Mouse (Mus musculus) kidney, embryonic 15.5 days (tissue): ENCODE measurements at regions not wholly inside any gene's neighbourhood (a gene's known extent, or its start where the extent isn't known, plus 50 kb on each side); places are given as distances from the start of the nearest gene placed in this dataset.

Experiments used
- ATAC-seq: fragments of 200-750 bp; cut with Nextera tagmentation; replicated peaks from 2 replicates; pipeline ENCODE4 v1.8.0; 2017; ENCODE audit warnings: moderate TSS enrichment; ENCODE audit not compliant: low FRiP score
- H3K27ac ChIP-seq: fragments of 300-500 bp; sonication (generic); 2 replicates; pipeline ENCODE4 v1.5.1; 2015; ENCODE audit warnings: mild to moderate bottlenecking, inconsistent platforms
- H3K27me3 ChIP-seq: fragments of 300-500 bp; sonication (generic); 2 replicates; pipeline ENCODE4 v1.6.1; 2015; ENCODE audit warnings: inconsistent platforms
- H3K36me3 ChIP-seq: fragments of 300-500 bp; sonication (generic); 2 replicates; pipeline ENCODE4 v1.6.1; 2015; ENCODE audit warnings: inconsistent platforms
- H3K4me1 ChIP-seq: fragments of 300-500 bp; sonication (generic); 2 replicates; pipeline ENCODE4 v1.6.1; 2015; ENCODE audit warnings: inconsistent platforms
- H3K4me2 ChIP-seq: fragments of 300-500 bp; sonication (generic); 2 replicates; pipeline ENCODE4 v1.6.1; 2015; ENCODE audit warnings: moderate library complexity, mild to moderate bottlenecking, inconsistent platforms
- H3K4me3 ChIP-seq: fragments of 300-500 bp; sonication (generic); replicated peaks from 2 replicates; pipeline ENCODE4 v1.5.1; 2015; ENCODE audit warnings: mild to moderate bottlenecking, inconsistent platforms
- H3K9ac ChIP-seq: fragments of 300-500 bp; sonication (generic); 2 replicates; pipeline ENCODE4 v1.6.1; 2015; ENCODE audit warnings: mild to moderate bottlenecking, inconsistent platforms
- H3K9me3 ChIP-seq: fragments of 300-500 bp; sonication (generic); replicated peaks from 2 replicates; pipeline ENCODE4 v1.6.1; 2016; ENCODE audit warnings: inconsistent platforms
- WGBS: fragments of 180-500 bp; shearing (Covaris S2); methylation state at CpG from one replicate; pipeline ENCODE4 v1.1.7; 2015; ENCODE audit warnings: mixed read lengths; 5-methylcytosine and 5-hydroxymethylcytosine counted together

DNA sequence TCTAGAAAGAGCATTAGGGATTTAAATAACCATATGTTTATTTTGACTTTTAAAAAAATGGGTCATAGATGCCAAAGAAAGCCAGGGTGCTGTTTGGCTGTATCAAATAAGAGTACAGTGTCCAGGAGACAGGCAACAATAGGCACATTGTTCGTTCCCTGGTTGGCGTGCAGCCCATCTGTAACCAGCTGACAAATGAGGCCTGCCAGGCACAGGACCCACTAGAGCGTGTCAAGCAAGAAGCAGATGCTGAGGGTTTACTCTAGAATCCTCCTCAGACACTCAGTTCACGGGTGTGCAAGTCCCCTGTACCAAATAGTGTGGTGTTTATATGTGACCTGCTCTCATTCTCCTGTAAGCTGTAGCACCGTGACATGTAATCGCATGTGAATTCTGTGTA, 86.2 kb upstream of the Nck2 start:
- Histone ChIP-seq H3K4me2 (no peak overlapping the region), H3K9me3 (no peaks in the 10 kb centered on the region), H3K4me3 (no peak overlapping the region), H3K27ac (peak overlapping the region; percentile 45; the same call in 1 of the 2 replicates), H3K9ac (no peak overlapping the region), H3K4me1 (peaks cover 37% of the 10 kb centered on the region), H3K27me3 (no peaks in the 10 kb centered on the region), H3K36me3 (no peaks in the 10 kb centered on the region)
- peak; percentile 70 for ATAC-seq
- 48% methylated on average over 6 of the region's 6 CpGs for WGBS

DNA sequence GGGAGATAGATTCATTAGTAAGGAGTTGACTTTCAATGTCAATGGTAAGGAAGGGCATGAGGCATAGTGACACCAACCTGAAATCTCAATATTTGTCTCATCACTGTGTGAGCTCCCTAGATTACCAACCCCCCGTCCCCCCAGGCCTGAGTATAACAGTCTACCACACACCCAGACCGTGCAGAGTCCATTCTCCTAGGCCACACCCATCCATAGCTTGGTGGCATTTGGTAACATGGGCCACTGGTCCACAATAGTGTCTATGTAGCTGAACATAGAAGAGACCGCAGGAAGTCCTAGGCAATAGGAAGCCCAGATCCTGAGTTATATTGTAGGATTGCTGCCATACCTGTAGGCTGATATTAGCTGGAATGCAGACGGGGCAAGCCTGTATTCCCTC, 84.7 kb upstream of the Nck2 start:
- no peaks in the 10 kb centered on the region for H3K27me3 ChIP-seq
- ATAC-seq = no peak
- no peaks in the 10 kb centered on the region for H3K36me3 ChIP-seq
- H3K27ac ChIP-seq = no peak overlapping the region
- no peak overlapping the region for H3K4me2 ChIP-seq
- WGBS = 89% methylated on average over 4 of the region's 4 CpGs
- H3K4me3 ChIP-seq = no peak overlapping the region
- H3K9me3 ChIP-seq = no peaks in the 10 kb centered on the region
- peaks cover 32% of the 10 kb centered on the region for H3K4me1 ChIP-seq
- H3K9ac ChIP-seq = no peak overlapping the region

DNA sequence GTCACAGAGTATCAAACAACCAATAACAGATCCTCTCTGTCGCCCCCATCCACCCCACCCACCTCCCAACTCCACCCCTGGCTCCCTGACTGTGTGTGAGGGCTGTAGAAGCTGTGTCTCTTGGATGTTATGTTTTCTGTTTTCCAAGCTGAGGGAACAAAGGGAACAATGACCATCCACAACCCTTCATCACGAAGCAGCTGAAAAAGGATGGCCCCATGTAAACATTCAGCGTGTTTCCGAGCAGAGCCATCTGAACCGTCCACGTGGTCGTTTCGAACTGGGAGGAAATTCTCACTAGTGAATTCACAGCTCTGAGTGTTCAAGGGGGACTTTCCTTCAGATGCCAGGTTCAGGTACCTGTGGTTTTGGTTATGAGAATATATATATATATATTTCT, 84.1 kb upstream of the Nck2 start:
- Histone ChIP-seq H3K4me1 (peaks cover 32% of the 10 kb centered on the region), H3K27me3 (no peaks in the 10 kb centered on the region), H3K9me3 (no peaks in the 10 kb centered on the region), H3K36me3 (no peaks in the 10 kb centered on the region), H3K27ac (0 out of 2 replicates have a peak overlapping the region, but pooled peaks have one; percentile 5), H3K4me2 (no peak overlapping the region; the same call in 1 of the 2 replicates), H3K4me3 (no peak overlapping the region), H3K9ac (no peak overlapping the region)
- WGBS = 42% methylated on average over 8 of the region's 8 CpGs
- ATAC-seq = no peak

DNA sequence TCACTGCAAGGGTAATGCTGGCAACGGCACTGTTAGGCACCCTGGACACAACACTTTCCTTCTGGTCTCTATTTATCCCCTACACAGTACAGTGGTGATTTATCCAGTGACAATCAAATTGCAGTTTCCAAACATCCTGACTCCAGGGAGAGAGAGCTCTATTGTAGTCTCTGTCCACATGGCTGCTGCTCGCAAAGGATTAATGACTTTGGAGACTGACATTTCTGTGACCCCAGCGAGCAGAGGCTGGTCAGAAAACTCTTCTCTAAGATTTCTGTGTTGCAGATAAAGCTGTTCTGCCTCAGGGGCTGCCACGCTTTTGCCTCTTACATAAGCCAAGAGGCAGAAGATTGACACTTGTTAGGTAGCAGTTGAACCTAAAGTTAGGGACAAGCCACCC, 83.6 kb upstream of the Nck2 start:
- peak; percentile 31 for ATAC-seq

DNA sequence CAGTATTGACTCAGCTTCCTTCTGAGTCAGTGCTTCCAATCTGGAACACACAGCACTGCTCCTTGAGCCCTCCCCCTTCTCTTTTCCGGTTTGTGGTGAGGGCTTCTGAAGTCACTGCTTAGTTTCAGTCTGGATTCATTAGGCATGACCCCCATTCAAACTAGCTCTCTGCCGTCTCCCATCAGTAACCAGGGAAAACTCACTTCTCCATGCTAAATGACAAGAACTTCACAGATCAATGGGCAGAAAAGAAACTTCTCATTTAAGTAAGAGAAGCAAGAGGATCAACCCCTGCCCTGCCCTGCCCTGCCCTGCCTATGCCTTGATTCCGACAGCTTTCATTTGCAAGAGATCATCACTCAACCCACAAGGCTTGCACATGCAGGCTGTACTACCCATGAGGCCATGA, 82.9 kb upstream of the Nck2 start:
- Histone ChIP-seq H3K27ac (peak overlapping the region; percentile 33), H3K9me3 (no peaks in the 10 kb centered on the region), H3K4me3 (no peak overlapping the region), H3K36me3 (no peaks in the 10 kb centered on the region), H3K4me1 (peaks cover 32% of the 10 kb centered on the region), H3K9ac (no peak overlapping the region), H3K27me3 (no peaks in the 10 kb centered on the region), H3K4me2 (no peak overlapping the region)
- WGBS = 8% methylated on average over 3 of the region's 3 CpGs
- peak; percentile 90 for ATAC-seq

More for the DNA sequence above, 83.6 kb upstream of the Nck2 start:
- H3K4me1 ChIP-seq = peaks cover 32% of the 10 kb centered on the region
- no peaks in the 10 kb centered on the region for H3K36me3 ChIP-seq
- no peaks in the 10 kb centered on the region for H3K9me3 ChIP-seq
- WGBS = 5% methylated on average over 4 of the region's 4 CpGs
- H3K4me2 ChIP-seq = no peak overlapping the region; the same call in 1 of the 2 replicates
- H3K9ac ChIP-seq = no peak overlapping the region
- no peak overlapping the region for H3K4me3 ChIP-seq
- H3K27me3 ChIP-seq = no peaks in the 10 kb centered on the region
- peak overlapping the region; percentile 33 for H3K27ac ChIP-seq

DNA sequence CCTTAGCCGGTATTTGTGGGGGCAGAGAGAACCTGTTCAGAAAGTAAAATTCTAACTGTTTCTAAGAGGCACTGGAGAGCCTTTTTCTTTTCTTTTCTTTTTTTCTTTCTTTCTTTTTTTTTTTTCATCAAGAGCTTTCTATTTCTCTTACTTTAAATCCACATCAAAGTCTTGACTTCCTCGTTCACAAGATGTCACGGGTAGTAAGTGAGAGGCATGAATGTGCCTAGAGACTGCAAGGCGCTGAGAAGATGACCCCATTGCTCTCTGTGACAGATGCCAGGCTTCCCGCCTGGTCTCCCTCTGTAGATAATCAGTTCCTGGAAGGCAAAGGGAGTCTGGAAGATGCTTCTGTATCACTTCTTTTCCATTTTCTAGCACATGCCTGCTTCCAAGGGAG, 82.2 kb upstream of the Nck2 start:
- Histone ChIP-seq H3K9ac (no peak overlapping the region), H3K4me3 (no peak overlapping the region), H3K36me3 (no peaks in the 10 kb centered on the region), H3K27me3 (no peaks in the 10 kb centered on the region), H3K4me2 (no peak overlapping the region), H3K9me3 (no peaks in the 10 kb centered on the region), H3K27ac (peak overlapping the region; percentile 33; the same call in 1 of the 2 replicates), H3K4me1 (peaks cover 32% of the 10 kb centered on the region)
- no peak for ATAC-seq
- 51% methylated on average over 5 of the region's 5 CpGs for WGBS

DNA sequence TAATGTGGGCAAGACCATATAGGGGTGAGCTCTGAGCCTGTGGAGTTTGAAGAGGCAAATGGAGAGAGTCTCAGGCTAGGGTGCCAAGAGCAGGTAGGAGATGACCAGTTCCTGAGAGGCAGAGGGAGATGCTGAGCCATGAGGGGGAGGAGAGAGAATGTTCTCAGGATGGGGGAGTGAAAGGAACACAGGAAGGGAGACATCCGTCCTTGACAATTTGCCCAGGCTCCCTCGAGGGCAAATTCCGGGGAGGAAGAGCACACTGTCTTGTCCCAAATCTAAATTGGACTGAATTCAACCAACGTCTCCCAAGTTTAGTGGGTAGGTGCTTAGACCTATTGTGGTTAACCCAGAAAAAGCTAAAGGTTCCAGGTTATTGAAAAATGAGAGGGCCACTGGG, 81.2 kb upstream of the Nck2 start:
- no peak overlapping the region for H3K4me3 ChIP-seq
- H3K36me3 ChIP-seq = no peaks in the 10 kb centered on the region
- no peak overlapping the region for H3K4me2 ChIP-seq
- no peak overlapping the region for H3K9ac ChIP-seq
- 52% methylated on average over 4 of the region's 4 CpGs for WGBS
- H3K27ac ChIP-seq = no peak overlapping the region
- no peaks in the 10 kb centered on the region for H3K9me3 ChIP-seq
- no peaks in the 10 kb centered on the region for H3K27me3 ChIP-seq
- ATAC-seq = no peak
- H3K4me1 ChIP-seq = peaks cover 28% of the 10 kb centered on the region

DNA sequence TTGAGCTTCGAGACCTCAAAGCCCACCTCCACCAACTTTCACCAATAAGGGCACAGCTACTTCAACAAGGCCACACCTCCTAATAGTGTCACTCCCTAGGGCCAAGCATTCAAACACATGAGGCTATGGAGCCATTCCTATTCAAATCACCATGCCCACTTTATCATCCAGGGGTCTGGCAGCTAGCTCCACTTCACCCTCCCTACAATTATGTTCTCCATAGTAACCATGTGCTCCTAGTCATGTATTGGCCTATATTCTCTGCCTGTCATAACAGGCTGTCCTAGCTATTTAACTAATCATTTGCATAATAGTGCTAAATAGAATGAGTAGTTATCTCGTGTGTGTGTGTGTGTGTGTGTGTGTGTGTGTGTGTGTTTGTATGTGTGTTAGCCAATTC, 77.9 kb upstream of the Nck2 start:
- H3K4me2 ChIP-seq = no peak overlapping the region
- 81% methylated on average over 2 of the region's 2 CpGs for WGBS

DNA sequence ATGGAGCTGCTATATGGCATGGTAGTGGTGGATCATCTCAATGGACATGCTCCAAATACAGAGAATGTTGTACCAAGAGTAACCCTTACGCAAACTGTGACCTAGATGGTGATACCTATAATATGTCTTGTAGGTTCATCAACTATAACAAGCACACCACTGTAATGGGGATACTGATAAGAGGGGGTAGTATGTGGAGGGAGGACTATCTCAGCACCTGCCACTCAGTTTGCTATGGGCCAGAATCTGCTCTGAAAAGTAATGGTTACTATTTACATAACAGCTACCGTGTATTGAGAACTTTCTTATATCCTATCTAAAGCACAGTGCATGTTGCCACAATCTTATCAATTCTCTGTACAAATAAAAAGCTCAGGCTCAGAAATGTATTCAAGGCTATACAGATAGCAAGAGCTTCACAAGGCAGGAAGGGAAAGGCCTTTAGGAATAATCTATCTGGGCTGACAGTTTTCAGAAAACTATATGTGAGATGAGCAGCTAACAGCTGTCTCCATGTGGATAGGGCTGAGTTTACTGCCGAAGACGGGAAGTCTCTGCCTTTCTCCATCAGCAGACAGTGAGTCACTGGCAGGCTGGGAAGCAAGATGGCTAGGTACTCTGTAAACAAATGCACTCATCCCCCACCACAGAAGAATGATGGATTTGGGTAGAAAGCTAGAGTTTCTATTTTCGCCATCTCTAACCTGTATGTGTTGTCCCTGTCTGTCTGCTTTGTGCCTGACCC, 77.1 kb upstream of the Nck2 start:
- Histone ChIP-seq H3K4me1 (no peaks in the 10 kb centered on the region), H3K4me3 (no peak overlapping the region)

More for the DNA sequence above, 77.9 kb upstream of the Nck2 start:
- no peak overlapping the region for H3K27ac ChIP-seq
- H3K9ac ChIP-seq = no peak overlapping the region
- H3K4me3 ChIP-seq = no peak overlapping the region
- no peaks in the 10 kb centered on the region for H3K27me3 ChIP-seq
- peaks cover 6% of the 10 kb centered on the region for H3K4me1 ChIP-seq
- no peaks in the 10 kb centered on the region for H3K36me3 ChIP-seq
- no peak for ATAC-seq
- no peaks in the 10 kb centered on the region for H3K9me3 ChIP-seq

DNA sequence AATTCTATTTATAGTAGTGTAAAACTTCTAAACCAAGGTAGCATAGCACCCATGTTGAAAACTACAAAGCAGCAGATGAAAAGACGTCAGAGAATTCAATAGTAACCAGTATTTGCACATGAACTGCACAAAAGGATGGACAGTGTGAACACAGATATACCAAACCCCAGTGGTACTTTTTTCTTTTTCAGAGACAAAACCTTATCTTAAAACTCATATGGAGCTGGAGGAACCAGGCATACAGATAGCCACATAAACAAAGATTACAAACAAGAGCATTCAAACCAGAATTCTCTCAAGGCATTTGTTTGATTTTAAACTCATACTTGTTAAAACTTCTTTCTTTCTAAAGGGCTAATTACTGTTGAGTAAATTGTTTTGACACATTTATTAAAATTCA, 72.5 kb upstream of the Nck2 start:
- no peaks in the 10 kb centered on the region for H3K36me3 ChIP-seq
- H3K9ac ChIP-seq = no peak overlapping the region
- H3K4me1 ChIP-seq = peaks cover under 1% of the 10 kb centered on the region; the same call in 1 of the 2 replicates
- no peaks in the 10 kb centered on the region for H3K9me3 ChIP-seq
- no peak overlapping the region for H3K4me2 ChIP-seq
- H3K27me3 ChIP-seq = no peaks in the 10 kb centered on the region
- 91% methylated on average over 1 of the region's 1 CpGs for WGBS
- ATAC-seq = no peak
- H3K27ac ChIP-seq = no peak overlapping the region
- H3K4me3 ChIP-seq = no peak overlapping the region

More for the DNA sequence above, 77.1 kb upstream of the Nck2 start:
- H3K36me3 ChIP-seq = no peaks in the 10 kb centered on the region
- ATAC-seq = no peak
- H3K27me3 ChIP-seq = no peaks in the 10 kb centered on the region
- H3K4me2 ChIP-seq = no peak overlapping the region
- no peak overlapping the region for H3K9ac ChIP-seq
- H3K9me3 ChIP-seq = no peaks in the 10 kb centered on the region
- WGBS = 72% methylated on average over 5 of the region's 5 CpGs
- H3K27ac ChIP-seq = no peak overlapping the region

DNA sequence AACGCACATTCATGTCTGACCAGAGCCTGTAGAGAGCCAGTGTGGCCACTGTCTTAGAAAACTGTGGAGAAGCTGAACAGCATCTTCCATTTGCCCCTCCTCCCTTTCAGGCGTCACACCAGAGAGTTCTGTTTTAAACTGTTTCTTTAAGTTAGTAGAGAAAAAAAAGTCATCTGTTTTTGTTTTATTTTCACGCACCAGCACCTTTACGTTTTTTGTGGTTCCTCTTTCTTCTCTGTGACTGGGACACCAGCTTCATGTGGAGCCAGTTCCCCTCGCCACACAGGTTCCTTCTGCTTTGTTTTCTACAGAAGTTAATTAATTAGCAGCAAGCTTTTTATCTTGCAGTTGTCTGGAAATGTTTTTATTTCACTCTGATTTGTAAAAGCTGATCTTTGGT, 69.4 kb upstream of the Nck2 start:
- no peak overlapping the region for H3K4me2 ChIP-seq
- no peaks in the 10 kb centered on the region for H3K36me3 ChIP-seq
- H3K9me3 ChIP-seq = no peaks in the 10 kb centered on the region
- no peak overlapping the region for H3K4me3 ChIP-seq
- no peak overlapping the region for H3K9ac ChIP-seq
- H3K4me1 ChIP-seq = peaks cover 3% of the 10 kb centered on the region; the same call in 1 of the 2 replicates
- 62% methylated on average over 5 of the region's 5 CpGs for WGBS
- ATAC-seq = no peak
- no peaks in the 10 kb centered on the region for H3K27me3 ChIP-seq
- no peak overlapping the region for H3K27ac ChIP-seq

DNA sequence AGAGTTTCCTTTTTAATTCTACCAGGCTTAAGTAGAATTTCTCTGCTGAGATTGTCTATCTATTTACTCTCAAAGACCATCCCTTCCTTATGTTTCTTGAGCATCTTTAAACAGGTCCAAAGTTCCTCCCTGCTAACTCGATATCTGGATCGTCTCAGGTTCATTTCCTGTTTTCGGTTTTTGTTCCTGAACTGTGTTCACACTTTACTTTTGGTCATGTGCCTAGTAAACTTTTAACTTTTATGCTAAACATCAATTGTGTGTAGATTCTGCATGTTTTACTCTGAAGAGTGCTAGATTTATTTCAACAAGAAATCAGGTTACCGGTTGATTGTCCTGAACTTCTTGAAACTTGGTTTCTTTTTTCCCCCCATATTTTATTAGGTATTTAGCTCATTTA, 68.5 kb upstream of the Nck2 start:
- H3K36me3 ChIP-seq = no peaks in the 10 kb centered on the region
- ATAC-seq = no peak
- 68% methylated on average over 4 of the region's 4 CpGs for WGBS
- H3K4me3 ChIP-seq = no peak overlapping the region
- no peak overlapping the region for H3K4me2 ChIP-seq
- no peaks in the 10 kb centered on the region for H3K9me3 ChIP-seq
- no peak overlapping the region for H3K27ac ChIP-seq
- peaks cover 3% of the 10 kb centered on the region; the same call in 1 of the 2 replicates for H3K4me1 ChIP-seq
- no peaks in the 10 kb centered on the region for H3K27me3 ChIP-seq
- no peak overlapping the region for H3K9ac ChIP-seq
